Mouse (Mus musculus) embryonic facial prominence, embryonic 13.5 days (tissue): ENCODE data around the gene Susd2. TPM values are rescaled to one million over a fixed set of nuclear protein-coding genes. Genes with fewer than 3 reads are reported as not detected.

Source experiments
- ATAC-seq: fragments of 200-750 bp; cut with Nextera tagmentation; 2 replicates; pipeline ENCODE4 v1.8.0; 2017; ENCODE audit warnings: low read depth; ENCODE audit not compliant: insufficient number of reproducible peaks, insufficient read depth, low FRiP score, low TSS enrichment
- H3K27ac ChIP-seq: fragments of 300-500 bp; sonication (generic); 2 replicates; pipeline ENCODE4 v1.5.1; 2015; ENCODE audit warnings: moderate library complexity, mild to moderate bottlenecking, inconsistent platforms
- H3K27me3 ChIP-seq: fragments of 300-500 bp; sonication (generic); 2 replicates; pipeline ENCODE4 v1.6.1; 2015; ENCODE audit warnings: mild to moderate bottlenecking, inconsistent platforms
- H3K36me3 ChIP-seq: fragments of 300-500 bp; sonication (generic); 2 replicates; pipeline ENCODE4 v1.6.1; 2015; ENCODE audit warnings: mild to moderate bottlenecking, inconsistent platforms
- H3K4me1 ChIP-seq: fragments of 300-500 bp; sonication (generic); 2 replicates; pipeline ENCODE4 v1.6.1; 2015; ENCODE audit warnings: inconsistent platforms
- H3K4me2 ChIP-seq: fragments of 300-500 bp; sonication (generic); 2 replicates; pipeline ENCODE4 v1.6.1; 2015; ENCODE audit warnings: moderate library complexity, mild to moderate bottlenecking, inconsistent platforms
- H3K4me3 ChIP-seq: fragments of 300-500 bp; sonication (generic); 2 replicates; pipeline ENCODE4 v1.5.1; 2015; ENCODE audit warnings: mild to moderate bottlenecking, inconsistent platforms
- H3K9ac ChIP-seq: fragments of 300-500 bp; sonication (generic); 2 replicates; pipeline ENCODE4 v1.6.1; 2015; ENCODE audit warnings: mild to moderate bottlenecking, inconsistent platforms
- H3K9me3 ChIP-seq: fragments of 300-500 bp; sonication (generic); 2 replicates; pipeline ENCODE4 v1.6.1; 2016; ENCODE audit warnings: inconsistent platforms
- WGBS: fragments of 180-500 bp; shearing (Covaris S2); methylation state at CpG from one replicate; pipeline ENCODE4 v1.1.7; 2015; ENCODE audit warnings: mixed read lengths; 5-methylcytosine and 5-hydroxymethylcytosine counted together
- polyA plus RNA-seq: library from polyadenylated mRNA; unstranded; fragments of >200 nt; fragmentation: Nextera tagmentation; extraction: Ambion mirVana; gene quantifications from 2 replicates; pipeline ENCODE4 v1.2.1, GENCODE M21; 2015

The Susd2 gene
- polyA plus RNA-seq, 1 experiment from 2014 or later = 1.6 TPM

DNA sequence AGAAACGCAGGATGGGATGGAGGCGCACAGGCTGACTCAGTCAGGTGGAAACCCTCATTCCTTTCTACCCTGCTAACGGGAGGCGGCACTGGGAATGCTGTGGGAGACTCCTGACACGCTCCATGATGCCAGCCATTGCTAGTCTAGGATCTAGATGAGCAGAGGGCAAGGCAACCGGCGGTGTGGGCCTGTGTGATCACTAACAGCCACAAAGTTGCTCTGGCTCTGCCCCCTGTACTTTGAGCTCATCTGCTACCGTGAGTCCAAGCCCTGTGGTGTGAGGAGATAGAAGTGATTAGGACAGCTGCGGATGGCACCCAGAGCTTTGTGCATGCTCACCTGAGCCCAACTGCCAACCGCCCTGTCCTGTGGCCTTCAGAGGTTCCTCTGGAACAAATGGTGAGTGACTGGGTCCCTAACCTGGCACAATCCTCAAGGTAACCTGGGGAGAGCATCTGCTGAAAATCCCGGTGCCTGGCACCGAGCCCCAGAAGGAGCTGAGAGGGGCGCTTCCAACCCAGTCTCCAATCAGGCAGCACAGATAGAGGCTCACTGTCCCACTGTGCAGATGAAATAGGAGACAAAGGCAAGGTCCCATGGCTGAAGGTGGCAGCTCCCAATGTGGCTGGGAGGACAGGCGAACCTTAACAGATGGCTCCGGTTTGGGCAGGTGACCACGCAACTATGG lies 7.7 kb upstream of the Susd2 start:
- 95% methylated on average over 16 of the region's 16 CpGs for WGBS
- H3K9ac ChIP-seq = no peak overlapping the region
- H3K4me1 ChIP-seq = no peaks in the 10 kb centered on the region
- H3K9me3 ChIP-seq = no peaks in the 10 kb centered on the region
- no peaks in the 10 kb centered on the region for H3K27me3 ChIP-seq
- peaks cover 98% of the 10 kb centered on the region for H3K36me3 ChIP-seq
- no peak overlapping the region for H3K4me2 ChIP-seq
- no peak overlapping the region for H3K27ac ChIP-seq
- no peak for ATAC-seq
- H3K4me3 ChIP-seq = no peak overlapping the region

DNA sequence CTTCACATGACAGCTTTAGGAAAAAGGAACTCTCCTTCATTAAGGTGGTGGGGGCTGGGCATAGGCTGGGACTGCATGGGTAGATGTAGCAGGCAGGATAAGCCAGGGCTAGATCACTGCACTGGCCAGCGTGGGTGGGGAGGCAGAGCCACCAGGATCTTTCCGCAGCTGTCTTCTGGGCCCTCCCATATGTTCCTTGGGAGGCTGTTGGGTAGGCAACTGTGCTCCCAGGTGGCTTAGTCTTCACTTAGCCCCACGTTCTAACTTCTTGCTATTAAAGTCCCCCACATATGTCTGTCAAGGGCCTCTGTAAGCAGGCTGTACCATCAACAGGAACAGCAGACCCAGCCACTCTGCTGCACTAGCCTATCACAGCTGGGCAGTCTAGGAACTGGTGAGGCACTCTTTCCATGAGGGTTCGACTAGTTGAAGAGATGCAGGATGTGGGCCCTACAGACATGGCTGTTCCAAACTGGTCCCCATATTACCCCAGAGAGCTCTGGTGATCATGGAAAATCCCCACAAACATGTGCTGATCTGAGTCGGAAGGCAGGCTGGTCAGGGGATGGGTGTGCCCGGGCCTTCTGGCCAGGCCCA lies 6.6 kb upstream of the Susd2 start:
- H3K4me3 ChIP-seq = no peak overlapping the region
- no peak overlapping the region for H3K9ac ChIP-seq
- H3K4me1 ChIP-seq = no peaks in the 10 kb centered on the region
- H3K9me3 ChIP-seq = no peaks in the 10 kb centered on the region
- 89% methylated on average over 6 of the region's 6 CpGs for WGBS
- H3K27me3 ChIP-seq = no peaks in the 10 kb centered on the region
- peaks cover 95% of the 10 kb centered on the region for H3K36me3 ChIP-seq
- H3K27ac ChIP-seq = no peak overlapping the region
- ATAC-seq = no peak
- no peak overlapping the region for H3K4me2 ChIP-seq

GRCm38 (mm10) chr10:75649406-75649995 lies 5.7 kb upstream of the Susd2 start:
- Histone ChIP-seq H3K9ac (no peak overlapping the region), H3K27me3 (no peaks in the 10 kb centered on the region), H3K36me3 (peaks cover 87% of the 10 kb centered on the region), H3K27ac (no peak overlapping the region), H3K9me3 (no peaks in the 10 kb centered on the region), H3K4me3 (no peak overlapping the region), H3K4me2 (no peak overlapping the region), H3K4me1 (no peaks in the 10 kb centered on the region)
- no peak for ATAC-seq
- 91% methylated on average over 4 of the region's 4 CpGs for WGBS

- Histone ChIP-seq H3K9me3 (no peaks in the 10 kb centered on the region), H3K27me3 (no peaks in the 10 kb centered on the region), H3K4me2 (no peak overlapping the region), H3K36me3 (peaks cover 82% of the 10 kb centered on the region), H3K27ac (no peak overlapping the region), H3K4me1 (peaks cover 2% of the 10 kb centered on the region), H3K4me3 (no peak overlapping the region), H3K9ac (no peak overlapping the region)
- WGBS = 90% methylated on average over 7 of the region's 7 CpGs
- no peak for ATAC-seq
Observed at GRCm38 (mm10) chr10:75649001-75649400, 5.2 kb upstream of the Susd2 start.

DNA sequence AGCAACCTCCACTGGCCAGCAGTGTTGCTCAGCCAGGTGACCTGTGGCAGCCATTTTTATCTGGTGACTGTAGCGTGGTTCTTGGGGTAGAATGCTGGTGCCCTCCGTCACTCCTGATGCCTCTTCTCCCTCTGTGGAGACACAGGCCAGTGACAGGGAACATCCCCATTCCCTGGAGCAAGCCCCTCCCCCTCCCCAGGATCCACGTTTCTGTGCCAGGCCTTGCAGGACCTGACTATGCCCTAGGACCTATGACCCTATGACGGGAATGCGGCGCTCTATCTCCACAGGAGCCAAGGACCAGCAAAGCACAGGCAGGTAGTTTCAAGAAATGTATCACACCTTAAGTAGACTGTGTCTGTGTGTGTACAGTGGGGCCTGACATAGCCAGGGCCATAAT lies 4.3 kb upstream of the Susd2 start:
- peaks cover 10% of the 10 kb centered on the region for H3K4me1 ChIP-seq
- ATAC-seq = no peak
- 90% methylated on average over 6 of the region's 6 CpGs for WGBS
- H3K36me3 ChIP-seq = peaks cover 73% of the 10 kb centered on the region
- H3K9ac ChIP-seq = no peak overlapping the region
- H3K27me3 ChIP-seq = no peaks in the 10 kb centered on the region
- H3K4me2 ChIP-seq = no peak overlapping the region
- H3K27ac ChIP-seq = no peak overlapping the region
- H3K4me3 ChIP-seq = no peak overlapping the region
- no peaks in the 10 kb centered on the region for H3K9me3 ChIP-seq

GRCm38 (mm10) chr10:75647362-75647761 lies 3.6 kb upstream of the Susd2 start:
- H3K4me1 ChIP-seq = peaks cover 13% of the 10 kb centered on the region
- H3K4me2 ChIP-seq = no peak overlapping the region
- ATAC-seq = no peak
- peaks cover 66% of the 10 kb centered on the region for H3K36me3 ChIP-seq
- no peaks in the 10 kb centered on the region for H3K9me3 ChIP-seq
- H3K27me3 ChIP-seq = no peaks in the 10 kb centered on the region
- no peak overlapping the region; the same call in 1 of the 2 replicates for H3K27ac ChIP-seq
- WGBS = 90% methylated on average over 3 of the region's 3 CpGs
- no peak overlapping the region for H3K4me3 ChIP-seq
- H3K9ac ChIP-seq = no peak overlapping the region

GRCm38 (mm10) chr10:75646406-75646805 lies 2.6 kb upstream of the Susd2 start:
- WGBS = 90% methylated on average over 6 of the region's 6 CpGs
- H3K4me1 ChIP-seq = peaks cover 13% of the 10 kb centered on the region
- no peaks in the 10 kb centered on the region for H3K27me3 ChIP-seq
- peaks cover 56% of the 10 kb centered on the region for H3K36me3 ChIP-seq
- H3K4me3 ChIP-seq = no peak overlapping the region
- no peaks in the 10 kb centered on the region for H3K9me3 ChIP-seq
- H3K9ac ChIP-seq = no peak overlapping the region
- H3K27ac ChIP-seq = no peak overlapping the region
- no peak for ATAC-seq
- no peak overlapping the region for H3K4me2 ChIP-seq

- Histone ChIP-seq H3K27ac (no peak overlapping the region), H3K4me2 (no peak overlapping the region), H3K4me1 (peaks cover 13% of the 10 kb centered on the region), H3K9me3 (no peaks in the 10 kb centered on the region), H3K36me3 (peaks cover 49% of the 10 kb centered on the region), H3K9ac (no peak overlapping the region), H3K27me3 (no peaks in the 10 kb centered on the region), H3K4me3 (no peak overlapping the region)
- 93% methylated on average over 8 of the region's 8 CpGs for WGBS
- ATAC-seq = no peak
Observed at GRCm38 (mm10) chr10:75645616-75646015, 1.8 kb upstream of the Susd2 start.

GRCm38 (mm10) chr10:75642891-75643290 lies 917 bp downstream of the Susd2 start:
- Histone ChIP-seq H3K27me3 (no peaks in the 10 kb centered on the region), H3K4me3 (no peak overlapping the region), H3K4me1 (peaks cover 13% of the 10 kb centered on the region), H3K9me3 (no peaks in the 10 kb centered on the region), H3K36me3 (peaks cover 21% of the 10 kb centered on the region), H3K27ac (no peak overlapping the region), H3K9ac (no peak overlapping the region), H3K4me2 (no peak overlapping the region)
- no peak for ATAC-seq
- WGBS = 84% methylated on average over 2 of the region's 2 CpGs

DNA sequence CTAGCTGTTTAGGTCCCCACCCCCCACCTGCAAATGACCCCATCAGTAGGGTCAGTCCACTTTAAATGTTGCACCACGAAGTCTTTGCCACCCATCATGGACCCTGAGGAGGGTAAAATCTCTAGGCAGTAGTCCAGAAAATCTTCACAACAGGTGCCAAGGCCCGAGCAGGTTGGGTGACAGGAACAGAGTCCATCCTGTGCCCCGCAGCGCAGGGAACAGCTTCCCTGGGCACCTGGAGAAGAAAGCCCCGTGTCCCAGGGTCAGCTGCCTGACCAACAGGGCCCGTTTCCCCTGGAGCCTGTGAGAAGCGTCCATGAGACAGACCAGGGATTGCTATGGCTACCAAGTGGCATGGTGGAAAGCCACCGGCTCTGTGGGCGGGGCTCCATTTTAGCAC lies 1.4 kb downstream of the Susd2 start:
- H3K4me1 ChIP-seq = peaks cover 13% of the 10 kb centered on the region
- no peaks in the 10 kb centered on the region for H3K9me3 ChIP-seq
- no peak overlapping the region for H3K9ac ChIP-seq
- no peak overlapping the region for H3K27ac ChIP-seq
- WGBS = 81% methylated on average over 9 of the region's 9 CpGs
- no peak for ATAC-seq
- no peak overlapping the region for H3K4me2 ChIP-seq
- no peaks in the 10 kb centered on the region for H3K27me3 ChIP-seq
- peaks cover 17% of the 10 kb centered on the region for H3K36me3 ChIP-seq
- H3K4me3 ChIP-seq = no peak overlapping the region

GRCm38 (mm10) chr10:75641721-75642222 lies 2.0 kb downstream of the Susd2 start:
- ATAC-seq = no peak
- Histone ChIP-seq H3K27me3 (no peaks in the 10 kb centered on the region), H3K36me3 (peaks cover 11% of the 10 kb centered on the region), H3K4me1 (peaks cover 13% of the 10 kb centered on the region), H3K9me3 (no peaks in the 10 kb centered on the region), H3K4me2 (no peak overlapping the region), H3K4me3 (no peak overlapping the region), H3K9ac (no peak overlapping the region), H3K27ac (no peak overlapping the region)
- 82% methylated on average over 7 of the region's 7 CpGs for WGBS

GRCm38 (mm10) chr10:75637711-75638110 lies 6.1 kb downstream of the Susd2 start:
- WGBS = 91% methylated on average over 11 of the region's 11 CpGs
- Histone ChIP-seq H3K9me3 (no peaks in the 10 kb centered on the region), H3K4me1 (peaks cover 6% of the 10 kb centered on the region; the same call in 1 of the 2 replicates), H3K9ac (no peak overlapping the region), H3K4me3 (no peak overlapping the region), H3K4me2 (no peak overlapping the region), H3K27me3 (no peaks in the 10 kb centered on the region), H3K36me3 (no peaks in the 10 kb centered on the region), H3K27ac (no peak overlapping the region)
- ATAC-seq = no peak
